Mouse (Mus musculus): ENCODE results near the gene Krtap24-1. TPM values are rescaled to one million over a fixed set of nuclear protein-coding genes. Genes with fewer than 3 reads are reported as not detected.

Krtap24-1 gene
- polyA plus RNA-seq, 1 experiment from 2014 or later, result not detected

- Histone ChIP-seq H3K36me3 (no peaks in the 10 kb centered on the region), H3K27ac (replicated peaks) (no peak overlapping the region), H3K4me2 (no peak overlapping the region), H3K9ac (replicated peaks) (no peak overlapping the region), H3K27me3 (replicated peaks) (no peaks in the 10 kb centered on the region), H3K9me3 (replicated peaks) (no peaks in the 10 kb centered on the region), H3K4me1 (peaks cover 11% of the 10 kb centered on the region; the same call in 1 of the 2 replicates), H3K4me3 (replicated peaks) (no peak overlapping the region)
- ATAC-seq (ENCODE audit: low FRiP score), result no peak
- WGBS, result 59% methylated on average over 1 of the region's 1 CpGs
These were observed 9.6 kb downstream of the Krtap24-1 start for GRCm38 (mm10) chr16:88602464-88602863.

- no peak overlapping the region for H3K4me3 ChIP-seq (replicated peaks)
- H3K4me2 ChIP-seq, result peak overlapping the region; percentile 44; the same call in 1 of the 2 replicates
- no peak for ATAC-seq (ENCODE audit: low FRiP score)
- WGBS, result 42% methylated on average over 8 of the region's 8 CpGs
- H3K4me1 ChIP-seq, result peaks cover 11% of the 10 kb centered on the region; the same call in 1 of the 2 replicates
- H3K27me3 ChIP-seq (replicated peaks), result no peaks in the 10 kb centered on the region
- H3K27ac ChIP-seq (replicated peaks), result no peak overlapping the region
- no peak overlapping the region for H3K9ac ChIP-seq (replicated peaks)
- no peaks in the 10 kb centered on the region for H3K36me3 ChIP-seq
- H3K9me3 ChIP-seq (replicated peaks), result no peaks in the 10 kb centered on the region
These were observed 11.8 kb downstream of the Krtap24-1 start for GRCm38 (mm10) chr16:88600303-88600702.

- WGBS, result 10% methylated on average over 16 of the region's 16 CpGs
- ATAC-seq (ENCODE audit: low FRiP score), result no peak; the same call in 1 of the 2 replicates
- H3K4me2 ChIP-seq, result peak overlapping the region; percentile 44
- H3K4me3 ChIP-seq (replicated peaks), result no peak overlapping the region; the same call in 1 of the 2 replicates
- H3K9me3 ChIP-seq (replicated peaks), result no peaks in the 10 kb centered on the region
- H3K27ac ChIP-seq (replicated peaks), result no peak overlapping the region; the same call in 1 of the 2 replicates
- H3K36me3 ChIP-seq, result no peaks in the 10 kb centered on the region
- H3K27me3 ChIP-seq (replicated peaks), result no peaks in the 10 kb centered on the region
- H3K4me1 ChIP-seq, result peaks cover 11% of the 10 kb centered on the region; the same call in 1 of the 2 replicates
- H3K9ac ChIP-seq (replicated peaks), result no peak overlapping the region
These were observed 12.4 kb downstream of the Krtap24-1 start for GRCm38 (mm10) chr16:88599504-88600237.

- Histone ChIP-seq H3K9ac (replicated peaks) (no peak overlapping the region), H3K4me1 (no peaks in the 10 kb centered on the region), H3K27ac (replicated peaks) (no peak overlapping the region), H3K4me3 (replicated peaks) (no peak overlapping the region), H3K36me3 (no peaks in the 10 kb centered on the region), H3K27me3 (replicated peaks) (no peaks in the 10 kb centered on the region), H3K4me2 (no peak overlapping the region), H3K9me3 (replicated peaks) (no peaks in the 10 kb centered on the region)
- ATAC-seq (ENCODE audit: low FRiP score), result no peak
These were observed 19.3 kb downstream of the Krtap24-1 start for GRCm38 (mm10) chr16:88592758-88593157.

DNA sequence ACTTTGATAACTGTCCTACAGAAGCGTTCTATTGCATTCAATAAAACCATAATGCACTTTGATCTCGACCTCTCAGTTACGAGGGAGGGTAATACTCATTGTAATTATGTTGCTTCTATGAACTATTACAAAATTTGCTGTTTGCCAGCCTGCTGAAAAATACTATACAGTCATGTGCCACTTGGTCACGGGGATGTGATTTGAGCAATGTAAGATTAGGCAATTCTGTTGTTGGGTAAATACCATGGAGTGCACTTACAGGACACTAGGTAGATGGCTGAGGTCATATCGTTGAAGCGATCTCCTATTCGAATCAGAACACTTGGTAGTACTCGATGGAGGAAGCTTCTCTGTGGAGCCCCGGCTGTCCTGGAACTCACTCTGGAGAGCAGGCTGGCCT, 28.7 kb downstream of the Krtap24-1 start:
- no peak for ATAC-seq (ENCODE audit: low FRiP score)
- Histone ChIP-seq H3K4me1 (no peaks in the 10 kb centered on the region), H3K27ac (replicated peaks) (no peak overlapping the region), H3K4me3 (replicated peaks) (no peak overlapping the region), H3K4me2 (no peak overlapping the region), H3K36me3 (no peaks in the 10 kb centered on the region), H3K9ac (replicated peaks) (no peak overlapping the region), H3K27me3 (replicated peaks) (no peaks in the 10 kb centered on the region), H3K9me3 (replicated peaks) (no peaks in the 10 kb centered on the region)
- WGBS, result 87% methylated on average over 9 of the region's 9 CpGs

GRCm38 (mm10) chr16:88575885-88576679, 36.0 kb downstream of the Krtap24-1 start:
- WGBS, result 84% methylated on average over 4 of the region's 4 CpGs
- no peak overlapping the region for H3K9ac ChIP-seq (replicated peaks)
- H3K27me3 ChIP-seq (replicated peaks), result no peaks in the 10 kb centered on the region
- H3K27ac ChIP-seq (replicated peaks), result no peak overlapping the region
- no peaks in the 10 kb centered on the region for H3K36me3 ChIP-seq
- ATAC-seq (ENCODE audit: low FRiP score), result no peak
- no peaks in the 10 kb centered on the region for H3K9me3 ChIP-seq (replicated peaks)
- H3K4me2 ChIP-seq, result no peak overlapping the region
- H3K4me3 ChIP-seq (replicated peaks), result no peak overlapping the region
- no peaks in the 10 kb centered on the region for H3K4me1 ChIP-seq

GRCm38 (mm10) chr16:88572904-88573404, 39.1 kb downstream of the Krtap24-1 start:
- no peaks in the 10 kb centered on the region for H3K27me3 ChIP-seq (replicated peaks)
- no peak for ATAC-seq (ENCODE audit: low FRiP score)
- no peak overlapping the region for H3K4me2 ChIP-seq
- no peaks in the 10 kb centered on the region for H3K36me3 ChIP-seq
- H3K4me1 ChIP-seq, result no peaks in the 10 kb centered on the region
- WGBS, result 92% methylated on average over 5 of the region's 5 CpGs
- H3K9me3 ChIP-seq (replicated peaks), result no peaks in the 10 kb centered on the region
- no peak overlapping the region for H3K27ac ChIP-seq (replicated peaks)
- no peak overlapping the region for H3K9ac ChIP-seq (replicated peaks)
- no peak overlapping the region for H3K4me3 ChIP-seq (replicated peaks)

DNA sequence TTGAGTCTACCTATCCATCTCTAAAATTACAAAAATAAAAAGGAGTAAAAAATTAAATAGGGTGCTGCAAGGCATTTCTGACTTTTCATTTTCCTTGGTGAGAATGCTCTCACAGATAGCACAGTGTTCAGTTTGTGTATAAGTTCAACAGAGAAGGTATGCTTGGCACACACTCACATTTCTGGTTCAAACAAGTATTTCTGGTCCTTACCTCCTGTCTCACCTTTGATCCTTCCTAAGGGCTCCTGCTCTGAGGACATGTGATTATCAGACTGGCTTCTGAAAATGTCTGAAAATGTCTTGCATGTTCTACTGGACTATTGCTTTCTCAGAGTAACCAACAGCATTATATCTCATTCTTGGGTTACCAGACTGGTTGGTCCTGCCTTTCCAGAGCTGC, 41.9 kb downstream of the Krtap24-1 start:
- no peak overlapping the region for H3K9ac ChIP-seq (replicated peaks)
- ATAC-seq (ENCODE audit: low FRiP score), result no peak
- no peaks in the 10 kb centered on the region for H3K27me3 ChIP-seq (replicated peaks)
- H3K27ac ChIP-seq (replicated peaks), result no peak overlapping the region
- H3K4me1 ChIP-seq, result no peaks in the 10 kb centered on the region
- H3K9me3 ChIP-seq (replicated peaks), result no peaks in the 10 kb centered on the region
- no peaks in the 10 kb centered on the region for H3K36me3 ChIP-seq
- no peak overlapping the region for H3K4me3 ChIP-seq (replicated peaks)
- no peak overlapping the region for H3K4me2 ChIP-seq

GRCm38 (mm10) chr16:88569732-88570131, 42.3 kb downstream of the Krtap24-1 start:
- Histone ChIP-seq H3K36me3 (no peaks in the 10 kb centered on the region), H3K4me2 (no peak overlapping the region), H3K27me3 (replicated peaks) (no peaks in the 10 kb centered on the region), H3K4me1 (no peaks in the 10 kb centered on the region), H3K4me3 (replicated peaks) (no peak overlapping the region), H3K27ac (replicated peaks) (no peak overlapping the region), H3K9me3 (replicated peaks) (no peaks in the 10 kb centered on the region), H3K9ac (replicated peaks) (no peak overlapping the region)
- 93% methylated on average over 3 of the region's 3 CpGs for WGBS
- no peak for ATAC-seq (ENCODE audit: low FRiP score)

DNA sequence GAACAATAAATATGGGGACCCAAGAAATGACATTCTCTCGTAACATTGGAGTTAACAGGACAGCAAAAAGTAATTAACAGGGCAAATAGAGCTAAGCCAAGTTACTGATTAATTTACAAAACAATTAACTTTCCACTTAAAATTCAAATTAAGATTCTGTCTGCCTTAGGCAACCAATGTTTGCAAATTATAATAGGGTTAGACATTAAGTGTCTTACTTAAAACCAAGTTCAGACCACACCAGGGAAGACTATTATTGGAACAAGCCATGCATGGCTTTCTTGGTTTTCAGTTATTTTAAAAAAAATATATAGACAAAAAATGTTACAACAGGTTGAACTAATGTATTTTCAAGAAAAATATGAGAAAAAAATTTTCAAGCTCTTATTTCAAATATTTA, 43.0 kb downstream of the Krtap24-1 start:
- no peaks in the 10 kb centered on the region for H3K9me3 ChIP-seq (replicated peaks)
- H3K9ac ChIP-seq (replicated peaks), result no peak overlapping the region
- H3K4me3 ChIP-seq (replicated peaks), result no peak overlapping the region
- no peaks in the 10 kb centered on the region for H3K36me3 ChIP-seq
- no peak overlapping the region for H3K27ac ChIP-seq (replicated peaks)
- ATAC-seq (ENCODE audit: low FRiP score), result no peak
- no peaks in the 10 kb centered on the region for H3K27me3 ChIP-seq (replicated peaks)
- no peak overlapping the region for H3K4me2 ChIP-seq
- 59% methylated on average over 1 of the region's 1 CpGs for WGBS
- no peaks in the 10 kb centered on the region for H3K4me1 ChIP-seq

DNA sequence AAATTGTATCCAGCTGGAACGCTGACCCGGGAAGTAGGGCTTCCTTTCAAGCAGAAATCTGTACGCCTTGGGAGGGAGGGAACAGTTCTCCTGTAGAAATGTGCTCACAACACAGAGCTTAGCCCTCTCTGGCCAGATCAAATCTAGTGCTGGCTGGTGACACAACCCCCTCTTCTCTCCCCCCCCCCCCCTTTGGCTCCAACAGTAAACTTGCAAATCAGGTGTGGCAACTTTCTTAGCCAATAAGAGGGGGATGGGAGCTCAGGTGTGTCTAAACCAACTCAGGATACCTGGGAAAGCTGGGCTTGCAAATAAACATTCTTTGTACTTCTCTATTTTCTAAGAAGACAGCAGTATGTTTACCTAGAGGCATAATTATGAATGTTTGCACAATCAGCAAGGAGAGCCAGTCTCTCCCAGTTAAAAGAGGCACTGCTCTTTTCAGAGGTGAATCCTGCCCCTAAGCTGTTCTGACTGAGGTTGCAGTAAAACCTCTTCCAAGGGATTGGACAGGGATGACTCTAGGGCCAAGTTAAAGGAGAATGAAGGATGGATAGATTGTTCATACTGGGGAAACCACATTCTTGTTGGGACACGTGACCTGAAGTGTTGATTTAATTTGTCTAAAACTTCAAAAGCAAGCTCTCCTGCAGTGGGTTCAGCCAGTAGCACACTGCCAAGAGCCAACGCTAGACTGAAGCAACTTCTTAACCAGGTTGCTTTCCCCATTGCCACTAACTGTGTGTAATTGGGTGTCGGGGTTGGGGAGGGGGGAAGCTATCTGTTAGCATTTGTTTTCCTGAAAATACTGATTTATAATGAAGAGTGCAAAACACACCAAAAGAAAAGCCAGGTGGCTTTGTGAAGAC, 48.8 kb downstream of the Krtap24-1 start, which contains the start of gene Cldn8:
TSS of gene Cldn8 (minus strand) at position 139 of the 869 bp plus-strand sequence.
- H3K9me3 ChIP-seq (replicated peaks), result no peaks in the 10 kb centered on the region
- no peak within 1 kb of the TSS for H3K27ac ChIP-seq (replicated peaks)
- no peaks in the 10 kb centered on the region for H3K4me1 ChIP-seq
- no peak within 1 kb of the TSS for H3K4me2 ChIP-seq
- WGBS, result 82% methylated on average over 6 of the region's 6 CpGs
- H3K4me3 ChIP-seq (replicated peaks), result no peak within 1 kb of the TSS
- H3K9ac ChIP-seq (replicated peaks), result no peak within 1 kb of the TSS
- H3K36me3 ChIP-seq, result no peaks in the 10 kb centered on the region
- no peaks in the 10 kb centered on the region for H3K27me3 ChIP-seq (replicated peaks)
- no peak for ATAC-seq (ENCODE audit: low FRiP score)
